Mouse (Mus musculus): Measurements from ENCODE around the gene Adgrb3.
A peak's percentile ranks its signal among the peaks of the same experiment; 100 is the strongest.
"Not testable (repeated sequence)": the region's sequence is repeated elsewhere in the genome, so short reads cannot be mapped to it uniquely, and the experiment has no call there.

Gene Adgrb3

GRCm38 (mm10) chr1:25504313-25504712, 325.2 kb downstream of the Adgrb3 start:
- DNase-seq = no peak

- no peak for DNase-seq
Observed at GRCm38 (mm10) chr1:25503524-25503923, 326.0 kb downstream of the Adgrb3 start.

- no peak for DNase-seq
Observed at GRCm38 (mm10) chr1:25495202-25495914, 334.1 kb downstream of the Adgrb3 start.

- DNase-seq = no peak
Observed at GRCm38 (mm10) chr1:25491503-25491902, 338.0 kb downstream of the Adgrb3 start.

- no peak for DNase-seq
Observed at GRCm38 (mm10) chr1:25490174-25490573, 339.3 kb downstream of the Adgrb3 start.

GRCm38 (mm10) chr1:25475699-25476098, 353.8 kb downstream of the Adgrb3 start:
- no peak for DNase-seq

GRCm38 (mm10) chr1:25474469-25474868, 355.0 kb downstream of the Adgrb3 start:
- no peak for DNase-seq

GRCm38 (mm10) chr1:25471612-25472011, 357.9 kb downstream of the Adgrb3 start:
- not testable (repeated sequence) for DNase-seq

- no peak for DNase-seq
Observed at GRCm38 (mm10) chr1:25462612-25463011, 366.9 kb downstream of the Adgrb3 start.

GRCm38 (mm10) chr1:25435506-25435905, 394.0 kb downstream of the Adgrb3 start:
- DNase-seq = no peak

- DNase-seq = no peak
Observed at GRCm38 (mm10) chr1:25430219-25430862, 399.2 kb downstream of the Adgrb3 start.

GRCm38 (mm10) chr1:25420701-25421100, 408.8 kb downstream of the Adgrb3 start:
- no peak for DNase-seq

GRCm38 (mm10) chr1:25419378-25419777, 410.1 kb downstream of the Adgrb3 start:
- DNase-seq = no peak

- no peak for DNase-seq
Observed at GRCm38 (mm10) chr1:25415084-25415483, 414.4 kb downstream of the Adgrb3 start.

GRCm38 (mm10) chr1:25364186-25364585, 465.3 kb downstream of the Adgrb3 start:
- no peak for DNase-seq

- no peak for DNase-seq
Observed at GRCm38 (mm10) chr1:25358554-25358953, 471.0 kb downstream of the Adgrb3 start.

- no peak for DNase-seq
Observed at GRCm38 (mm10) chr1:25355486-25355885, 474.0 kb downstream of the Adgrb3 start.

- DNase-seq = no peak
Observed at GRCm38 (mm10) chr1:25344876-25345275, 484.6 kb downstream of the Adgrb3 start.

- no peak for DNase-seq
Observed at GRCm38 (mm10) chr1:25325406-25325805, 504.1 kb downstream of the Adgrb3 start.

- DNase-seq = no peak
Observed at GRCm38 (mm10) chr1:25317142-25317541, 512.4 kb downstream of the Adgrb3 start.

GRCm38 (mm10) chr1:25312344-25312743, 517.2 kb downstream of the Adgrb3 start:
- no peak for DNase-seq

- no peak for DNase-seq
Observed at GRCm38 (mm10) chr1:25310066-25310465, 519.4 kb downstream of the Adgrb3 start.

- DNase-seq = peak; percentile 0
Observed at GRCm38 (mm10) chr1:25281471-25281870, 548.0 kb downstream of the Adgrb3 start.

GRCm38 (mm10) chr1:25250562-25250961, 578.9 kb downstream of the Adgrb3 start:
- DNase-seq = no peak

GRCm38 (mm10) chr1:25242436-25242835, 587.1 kb downstream of the Adgrb3 start:
- no peak for DNase-seq
